Mouse (Mus musculus) liver, postnatal 0 days (tissue): Measurements from ENCODE around the gene Gm28051.

Experiments used
- CTCF ChIP-seq: sonication (generic); IDR thresholded peaks from 2 replicates; pipeline ENCODE4 v1.5.1; 2016; ENCODE audit warnings: antibody characterized with exemption, low read depth
- EP300 ChIP-seq: IDR thresholded peaks from 2 replicates; pipeline ENCODE4 v1.6.1; 2016; ENCODE audit warnings: antibody characterized with exemption, low read depth, mild to moderate bottlenecking

GRCm38 (mm10) chr12:102723861-102724260, 33.7 kb downstream of the Gm28051 start:
- TF ChIP-seq CTCF (no peak), EP300 (no peak)
